Comparison of ENCODE assay signal across 14 mouse cellular contexts in genomic region chr14:84257671-84258070, GRCm38 (mm10).
A peak's percentile ranks its signal among the peaks of the same experiment; 100 is the strongest.
DNase-seq lines count a peak whose midpoint lies in the region; ATAC-seq and TF ChIP-seq lines count a peak whose summit lies in the region.
"Had no signal": no experiment of that assay in that cellular context is flagged by ENCODE, and none has a peak within 500 bp of the region (broad histone marks: within the 10 kb centered on the region; RNA-seq: fewer than 3 reads in every experiment).

No protein-coding gene starts in this region.

- H3K36me3 ChIP-seq in thymus, adult 2 months (ENCODE audit: control insufficient read depth, insufficient read depth, low read length): no peaks in the 10 kb centered on the region
- H3K36me3 ChIP-seq: forebrain, embryonic 15.5 days had no signal

- H3K4me1 ChIP-seq in cortical plate, adult 2 months (ENCODE audit: control insufficient read depth, insufficient read depth, low read length): no peaks in the 10 kb centered on the region
- H3K4me1 ChIP-seq in thymus, adult 2 months (replicated peaks; ENCODE audit: control insufficient read depth, insufficient read depth, low read length): no peaks in the 10 kb centered on the region
- H3K4me1 ChIP-seq: forebrain, embryonic 15.5 days had no signal

- no peaks in the 10 kb centered on the region for H3K27me3 ChIP-seq in thymus, adult 2 months (ENCODE audit: control insufficient read depth, insufficient read depth, low read length)
- H3K27me3 ChIP-seq: forebrain, embryonic 15.5 days had no signal

- intact Hi-C loops in left cerebral cortex, postnatal 36 days (cut with DNase I): no loop called here

- peak; percentile 50 for TF ChIP-seq CTCF in cortical plate, adult 2 months (IDR thresholded peaks at IDR 0.05; ENCODE audit: extremely low read depth, insufficient read depth, low read length)
- TF ChIP-seq CTCF in thymus, adult 2 months (IDR thresholded peaks at IDR 0.05; ENCODE audit: borderline replicate concordance, control insufficient read depth, extremely low read depth, insufficient read depth, low read length, poor library complexity): no peak

- H3K4me3 ChIP-seq in cortical plate, adult 2 months (ENCODE audit: insufficient read depth, low read length): no peak overlapping the region
- H3K4me3 ChIP-seq in thymus, adult 2 months (ENCODE audit: control insufficient read depth, insufficient read depth, low read length): no peak overlapping the region
- H3K4me3 ChIP-seq: forebrain, embryonic 15.5 days had no signal

- no peak for TF ChIP-seq POLR2A in cortical plate, adult 2 months (IDR thresholded peaks at IDR 0.05; ENCODE audit: extremely low read depth, insufficient read depth, low read length)
- no peak for TF ChIP-seq POLR2A in thymus, adult 2 months (IDR thresholded peaks at IDR 0.05; ENCODE audit: control insufficient read depth, extremely low read depth, insufficient read depth, low read length, poor library complexity)

- peak; percentile 5 to 8 for DNase-seq in cerebellum, postnatal 14 days
- no peak for DNase-seq in cerebellum, adult 9-11 months
- peak; percentile 4 for DNase-seq in left cerebral cortex, adult 11 months (ENCODE audit: low spot score)
- DNase-seq in left cerebral cortex, postnatal 36 days (ENCODE audit: low spot score in 2 of 2): no peak
- DNase-seq in 3T3-L1 (ENCODE audit: low read depth, low spot score): peak; percentile 5
- DNase-seq in thymus, adult 2 months: no peak
- DNase-seq: adrenal gland, adult 8-10 months; B cell, adult 2 months; heart, adult 11 months; kidney, adult 2 months; thymus, postnatal 36 days had no signal

- ATAC-seq in erythroblast, adult 5-6 weeks (replicated peaks; ENCODE audit: low FRiP score, poor library complexity, severe bottlenecking): no peak
- ATAC-seq: forebrain, embryonic 15.5 days had no signal

- 72% methylated on average over 1 of the region's 1 CpGs for WGBS in thymus, adult 2 months

- H3K27ac ChIP-seq in cortical plate, adult 2 months (ENCODE audit: insufficient read depth, low read length): no peak overlapping the region
- no peak overlapping the region for H3K27ac ChIP-seq in thymus, adult 2 months (ENCODE audit: control insufficient read depth, insufficient read depth, low read length)
- H3K27ac ChIP-seq: forebrain, embryonic 15.5 days had no signal

Comparison
In these comparisons a context has a peak if more than half of its experiments do, and no peak if none do; other contexts are left out.
1. DNase-seq: peak in cerebellum, postnatal 14 days (2 of 2), left cerebral cortex, adult 11 months (single experiment) and 3T3-L1 (single experiment); none in cerebellum, adult 9-11 months (single experiment), left cerebral cortex, postnatal 36 days (0 of 2) and thymus, adult 2 months (single experiment).